Mouse (Mus musculus) cerebellum, adult (tissue): ENCODE results near the gene Slc2a9.
"Not testable (repeated sequence)": the region's sequence is repeated elsewhere in the genome, so short reads cannot be mapped to it uniquely, and the experiment has no call there.

Experiments used
- ATAC-seq: cut with Nextera tagmentation; 2 replicates; pipeline ENCODE4 v1.9.2; 2017; ENCODE audit warnings: mild to moderate bottlenecking, moderate library complexity, mixed read lengths; ENCODE audit not compliant: insufficient number of reproducible peaks, low FRiP score, low TSS enrichment

The Slc2a9 gene

DNA sequence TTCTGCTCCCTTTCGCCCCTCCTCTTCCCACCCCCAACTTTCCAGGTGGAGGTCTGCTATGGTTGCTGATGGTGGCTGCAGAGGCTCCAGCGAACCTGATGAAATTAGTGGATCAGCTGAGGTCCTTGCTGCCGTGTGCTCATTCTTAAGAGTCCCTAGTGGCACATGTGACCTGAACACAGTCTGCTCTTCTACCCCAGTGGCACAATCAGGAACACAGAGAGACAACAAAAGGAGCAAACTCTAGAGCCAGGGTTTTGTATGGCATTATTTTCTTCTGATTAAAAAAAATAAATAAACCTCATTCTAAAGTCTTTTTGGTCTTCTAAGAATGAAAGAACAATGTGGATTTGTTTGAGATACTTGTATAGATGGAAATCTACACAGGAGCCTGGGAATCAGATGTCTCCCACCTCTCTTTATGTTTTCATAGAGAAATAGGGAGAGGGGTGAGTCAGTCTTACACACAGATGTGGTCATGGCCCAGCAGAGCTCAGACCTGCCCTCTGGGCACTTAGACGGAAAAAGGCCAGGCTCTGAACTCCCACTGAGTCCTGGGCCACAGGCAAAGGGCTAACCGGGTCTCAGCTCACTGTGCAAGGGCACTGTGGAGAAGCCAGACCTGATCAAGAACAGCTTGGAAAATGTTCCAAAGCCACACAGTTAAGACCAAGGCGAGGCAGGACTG is 1.9 kb upstream of the Slc2a9 start:
- ATAC-seq, result no peak

DNA sequence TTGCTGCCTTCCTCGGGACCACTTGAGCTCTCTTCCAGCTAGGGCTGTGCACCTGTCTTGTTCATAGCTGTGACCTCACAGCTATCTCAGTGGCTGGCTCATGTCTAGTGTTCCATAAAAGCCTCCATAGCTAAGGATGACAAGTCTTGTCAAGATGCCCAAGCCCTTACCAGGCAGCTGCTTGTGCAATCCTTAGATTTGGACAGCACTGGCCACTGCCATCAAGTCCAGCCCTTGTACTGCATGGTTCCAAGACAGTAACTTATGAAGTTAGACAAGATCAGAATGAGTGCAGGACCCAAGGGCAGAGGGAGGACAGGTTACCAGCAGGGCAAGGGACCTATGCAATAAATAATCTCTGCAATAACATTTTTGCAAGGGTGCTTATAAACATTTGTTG is 1.2 kb upstream of the Slc2a9 start:
- no peak for ATAC-seq

DNA sequence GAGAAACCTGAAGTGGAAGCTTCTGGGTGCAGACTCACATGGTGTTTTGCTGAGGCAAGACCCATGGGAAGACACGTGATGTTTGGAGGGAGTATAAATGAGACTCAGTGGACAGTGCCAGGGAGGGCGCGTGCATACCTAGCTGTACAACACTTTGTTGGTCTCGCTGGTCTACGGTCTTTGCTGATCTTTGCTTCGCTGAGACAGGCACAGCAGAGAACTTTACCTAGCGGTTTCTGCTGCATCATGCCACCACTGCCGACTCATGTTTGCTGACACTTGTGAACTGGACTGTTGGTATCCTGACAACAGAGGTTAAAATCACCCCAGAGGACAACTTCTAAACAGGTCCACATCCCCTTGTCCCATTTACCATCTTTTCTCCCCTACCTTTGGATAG is 2.9 kb downstream of the Slc2a9 start:
- no peak for ATAC-seq

DNA sequence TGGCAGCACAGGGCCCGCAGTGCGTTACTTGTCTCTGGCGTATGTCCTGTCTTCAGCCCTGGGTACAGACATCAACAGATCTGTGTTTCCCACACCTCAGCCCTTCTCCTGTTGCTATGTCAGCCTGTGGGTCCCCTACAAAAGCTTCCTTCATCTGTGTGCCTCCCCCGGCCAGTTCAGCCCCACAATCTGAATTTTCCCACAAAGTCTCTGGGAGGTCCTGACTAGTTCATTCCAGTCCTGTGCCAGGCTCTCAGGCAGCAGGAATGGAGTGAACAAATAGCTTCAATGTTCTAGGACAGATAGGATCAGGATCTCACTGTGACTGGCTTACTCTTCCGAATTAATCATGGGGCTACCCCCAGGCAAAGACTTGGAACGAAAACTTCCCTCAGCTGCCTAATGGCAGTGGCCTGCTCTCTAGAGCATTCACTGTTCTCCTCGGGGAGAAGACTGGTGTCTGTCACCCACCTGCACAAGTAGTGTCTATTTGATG is 3.6 kb downstream of the Slc2a9 start:
- no peak for ATAC-seq

DNA sequence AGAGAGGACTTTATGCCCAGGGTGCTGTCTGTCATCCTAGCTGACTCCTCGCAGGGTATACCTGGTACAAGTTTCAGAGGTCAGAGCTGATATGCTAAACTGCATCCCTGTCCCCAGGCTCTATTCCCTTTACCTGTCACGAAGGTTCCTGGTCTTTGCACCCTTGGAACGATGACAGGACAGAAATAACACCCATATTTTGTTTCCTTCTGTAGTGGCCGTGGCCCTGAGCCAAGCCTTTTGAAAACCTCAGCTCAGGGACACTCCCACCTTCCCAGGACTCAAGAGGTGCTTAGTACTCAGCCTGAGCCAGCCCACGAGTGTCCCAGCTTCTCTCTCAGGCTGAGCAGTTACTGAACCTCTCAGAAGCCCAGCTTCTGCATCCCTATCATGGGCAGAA is 4.5 kb downstream of the Slc2a9 start:
- no peak for ATAC-seq

DNA sequence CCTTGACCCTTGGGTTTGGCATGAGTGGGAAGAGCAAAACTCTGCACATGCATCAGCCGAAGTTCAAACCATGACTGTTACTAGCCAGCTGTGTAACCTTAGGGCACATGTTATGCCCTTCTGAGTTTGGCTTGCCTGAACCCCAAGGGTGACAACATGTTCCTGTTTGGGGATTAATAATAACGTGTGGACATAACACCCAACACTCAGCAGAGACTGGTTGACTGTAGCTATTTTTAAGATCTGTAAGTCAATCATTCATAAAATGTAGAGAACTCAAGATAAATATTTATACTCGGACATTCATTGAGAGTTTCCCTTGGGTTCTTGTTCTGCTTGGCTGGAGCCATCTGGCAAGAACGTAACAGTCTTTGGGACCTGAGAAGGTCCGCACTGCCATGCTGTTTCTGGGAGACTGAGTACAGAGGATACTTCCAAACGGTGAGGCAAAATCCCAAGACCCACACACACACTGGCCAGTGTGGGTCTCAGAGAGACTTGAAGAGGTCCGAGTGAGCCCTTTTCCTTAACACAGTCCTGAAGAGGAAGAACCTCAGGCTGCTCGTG is 6.4 kb downstream of the Slc2a9 start:
- no peak for ATAC-seq

DNA sequence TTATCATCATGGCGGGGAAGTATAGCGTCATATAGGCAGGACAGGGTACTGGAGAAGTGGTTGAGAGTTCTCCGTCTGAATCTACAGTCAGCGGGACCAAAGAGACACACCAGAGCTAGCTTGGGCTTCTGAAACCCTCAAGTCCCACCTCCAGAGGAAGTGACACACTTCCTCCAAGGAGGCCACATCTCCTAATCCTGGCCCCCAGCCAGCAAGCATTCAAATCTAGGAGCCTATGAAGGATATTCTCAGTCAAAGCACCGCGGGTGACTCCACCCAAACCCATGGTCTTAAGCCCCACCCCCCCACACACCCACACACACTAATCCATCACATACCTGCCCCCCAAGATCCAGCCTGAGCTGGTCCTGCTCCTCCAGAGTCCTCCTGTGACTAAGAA is 9.1 kb downstream of the Slc2a9 start:
- no peak for ATAC-seq

DNA sequence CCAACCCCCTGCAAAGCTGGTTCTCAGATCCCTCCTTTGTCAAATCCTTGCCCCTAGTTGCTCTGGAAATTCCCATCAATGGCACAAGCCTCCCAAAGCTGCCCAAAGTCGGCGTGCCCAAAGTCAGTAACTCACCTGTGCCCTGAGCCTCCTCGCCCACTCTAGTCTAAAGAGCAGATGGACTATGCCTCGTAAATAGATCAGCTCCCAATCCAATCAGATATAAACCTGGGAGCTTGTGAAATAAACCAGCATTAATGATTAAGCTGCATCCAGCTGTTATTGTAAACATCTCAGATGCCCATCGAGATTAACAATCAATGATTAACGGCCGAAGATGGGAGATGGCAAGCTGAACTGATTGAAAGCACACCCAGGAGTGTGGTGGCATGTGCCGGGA is 11.2 kb downstream of the Slc2a9 start:
- no peak for ATAC-seq

DNA sequence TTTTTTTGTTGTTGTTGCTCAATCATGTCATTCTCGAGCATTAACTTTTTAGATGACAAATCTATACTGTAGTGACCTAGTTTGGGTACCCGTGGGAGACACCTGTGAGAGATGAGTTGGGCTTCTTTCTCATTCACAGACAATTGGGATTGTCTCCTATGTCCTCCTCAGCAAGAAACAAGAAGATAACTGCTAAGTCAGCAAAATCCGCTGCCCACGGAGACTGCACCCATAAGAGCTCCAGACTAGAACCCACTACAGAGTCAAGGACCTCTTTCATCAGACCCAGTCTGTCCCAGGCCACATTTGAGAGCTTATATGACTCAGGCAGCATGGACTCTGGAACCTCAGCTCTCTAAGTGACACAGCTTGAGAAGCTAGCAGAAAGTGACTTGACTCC is 13.2 kb downstream of the Slc2a9 start:
- no peak for ATAC-seq

DNA sequence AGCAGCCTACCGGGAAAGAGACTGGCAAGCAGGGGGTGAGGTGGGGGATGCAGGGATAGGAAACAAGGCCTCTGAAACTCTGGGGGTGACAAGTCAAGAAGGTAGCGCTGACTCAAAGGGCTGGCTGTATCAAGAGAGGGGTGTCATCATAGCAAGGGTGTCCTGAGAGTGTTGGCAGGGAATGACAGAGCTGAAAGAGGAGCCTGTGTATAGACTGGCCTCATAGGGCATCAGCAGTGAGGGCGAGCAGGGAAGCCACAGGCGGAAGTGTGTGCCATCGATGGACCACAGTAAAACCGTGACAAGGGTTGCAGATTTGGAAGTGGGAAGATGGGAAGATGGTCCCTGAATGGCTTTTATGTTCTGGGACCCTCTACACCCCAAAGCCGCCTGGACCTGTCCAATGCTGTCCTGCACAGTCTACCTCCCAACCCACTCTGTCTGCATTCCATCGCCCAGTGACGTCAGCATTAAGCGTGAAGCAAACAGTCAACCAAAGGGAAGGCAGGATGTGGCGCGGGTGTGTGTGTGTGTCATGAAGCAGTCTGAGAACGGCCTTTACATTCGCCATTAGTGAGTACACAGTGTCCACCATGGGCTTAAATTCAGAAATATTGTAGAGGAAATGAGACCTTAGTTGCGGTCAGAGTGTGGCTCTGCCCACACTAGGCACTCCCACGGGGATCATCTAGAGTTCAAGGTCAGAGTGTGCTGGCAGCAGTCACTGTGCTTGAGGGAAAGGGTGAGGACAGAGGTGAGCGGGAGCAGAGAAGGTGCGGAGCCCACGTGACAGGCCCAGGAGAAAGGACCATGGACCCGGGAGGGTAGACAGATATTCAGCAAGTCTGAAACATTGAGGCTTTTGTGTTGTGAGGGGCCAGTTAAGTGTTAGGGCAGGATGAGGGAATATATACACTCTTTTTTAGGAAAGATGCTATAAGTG is 14.0 kb downstream of the Slc2a9 start:
- no peak for ATAC-seq

DNA sequence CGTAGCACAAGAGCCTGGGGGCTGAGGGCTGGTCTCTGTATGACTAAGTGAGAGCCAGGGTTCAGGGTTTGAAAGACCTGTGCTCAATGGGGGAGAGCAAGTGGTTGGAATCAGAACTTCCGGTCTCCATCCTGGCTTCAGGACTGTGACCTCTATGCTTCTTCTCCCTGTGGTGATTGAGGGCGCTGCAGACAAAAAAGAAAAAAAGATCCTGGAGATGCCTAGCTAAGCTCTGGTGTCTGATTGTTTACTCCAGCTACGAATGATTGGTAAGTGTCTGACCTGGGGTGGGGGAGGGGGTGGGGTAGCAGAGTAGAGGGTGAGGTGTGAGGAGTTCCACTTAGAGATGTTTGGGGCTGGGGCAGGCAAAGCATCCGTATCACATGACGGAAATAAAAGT is 14.9 kb downstream of the Slc2a9 start:
- no peak for ATAC-seq

DNA sequence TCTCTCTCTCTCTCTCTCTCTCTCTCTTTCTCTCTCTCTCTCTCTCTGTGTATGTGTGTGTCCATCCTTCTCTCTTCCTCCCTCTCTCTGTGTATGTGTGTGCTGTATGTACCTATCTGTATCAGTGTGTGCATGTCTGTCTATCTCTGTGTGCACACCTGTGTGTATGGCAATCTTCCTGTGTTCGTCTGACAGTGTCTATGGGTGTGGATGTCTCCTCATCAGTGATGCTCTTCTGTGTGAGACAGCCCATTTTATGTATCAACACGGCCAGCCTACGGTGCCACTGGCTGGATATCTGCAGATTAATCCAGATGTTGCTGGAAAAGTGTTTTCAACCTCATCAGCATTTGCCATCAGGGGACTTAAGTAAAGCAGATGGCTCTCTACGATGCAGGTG is 15.7 kb downstream of the Slc2a9 start:
- ATAC-seq, result no peak

DNA sequence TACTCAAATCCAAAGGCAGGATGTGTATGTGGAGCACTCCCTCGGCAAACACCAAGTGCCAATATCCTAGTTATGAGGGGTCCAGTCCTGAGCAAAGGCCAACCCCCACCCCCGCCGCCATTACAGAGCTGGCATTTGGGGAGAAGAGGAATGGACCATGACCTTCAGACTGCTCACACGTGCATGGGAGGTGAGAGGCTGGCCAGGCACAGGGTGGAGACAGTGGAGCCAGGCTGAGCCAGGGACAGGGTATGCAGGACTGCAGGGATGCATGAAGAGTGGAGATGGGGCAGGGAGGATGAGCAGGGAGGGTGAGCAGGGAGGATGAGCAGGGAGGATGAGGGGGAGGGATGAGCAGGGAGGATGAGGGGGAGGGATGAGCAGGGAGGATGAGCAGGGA is 17.0 kb downstream of the Slc2a9 start:
- no peak for ATAC-seq

DNA sequence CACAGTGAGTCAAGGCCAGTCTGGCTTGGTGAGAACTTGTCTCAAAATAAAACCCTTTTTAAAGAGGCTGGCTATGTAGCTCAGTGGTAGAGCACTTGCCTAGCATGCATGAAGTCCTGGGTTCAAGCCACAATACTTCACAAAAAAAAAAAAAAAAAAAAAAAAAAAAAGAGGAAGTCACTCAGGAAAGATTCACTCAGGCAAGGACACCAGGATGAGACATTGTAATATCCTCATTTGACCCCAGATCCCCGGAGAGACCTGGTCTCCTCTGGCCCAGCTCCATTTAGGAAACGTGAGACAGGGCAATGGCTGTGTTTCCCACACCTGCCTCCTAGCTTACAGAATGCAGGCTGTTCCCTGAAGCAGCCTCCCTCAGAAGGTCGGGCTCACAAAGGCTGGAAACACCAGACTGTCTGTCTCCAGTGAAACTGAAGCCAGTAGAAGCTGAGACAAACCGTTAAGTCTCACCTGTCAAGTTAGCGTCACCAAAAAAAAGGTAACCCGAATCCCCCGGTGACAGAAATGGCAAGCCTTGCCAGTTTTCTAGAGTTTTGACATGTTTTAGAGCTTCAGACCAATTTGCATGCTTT is 19.3 kb downstream of the Slc2a9 start:
- ATAC-seq, result no peak

DNA sequence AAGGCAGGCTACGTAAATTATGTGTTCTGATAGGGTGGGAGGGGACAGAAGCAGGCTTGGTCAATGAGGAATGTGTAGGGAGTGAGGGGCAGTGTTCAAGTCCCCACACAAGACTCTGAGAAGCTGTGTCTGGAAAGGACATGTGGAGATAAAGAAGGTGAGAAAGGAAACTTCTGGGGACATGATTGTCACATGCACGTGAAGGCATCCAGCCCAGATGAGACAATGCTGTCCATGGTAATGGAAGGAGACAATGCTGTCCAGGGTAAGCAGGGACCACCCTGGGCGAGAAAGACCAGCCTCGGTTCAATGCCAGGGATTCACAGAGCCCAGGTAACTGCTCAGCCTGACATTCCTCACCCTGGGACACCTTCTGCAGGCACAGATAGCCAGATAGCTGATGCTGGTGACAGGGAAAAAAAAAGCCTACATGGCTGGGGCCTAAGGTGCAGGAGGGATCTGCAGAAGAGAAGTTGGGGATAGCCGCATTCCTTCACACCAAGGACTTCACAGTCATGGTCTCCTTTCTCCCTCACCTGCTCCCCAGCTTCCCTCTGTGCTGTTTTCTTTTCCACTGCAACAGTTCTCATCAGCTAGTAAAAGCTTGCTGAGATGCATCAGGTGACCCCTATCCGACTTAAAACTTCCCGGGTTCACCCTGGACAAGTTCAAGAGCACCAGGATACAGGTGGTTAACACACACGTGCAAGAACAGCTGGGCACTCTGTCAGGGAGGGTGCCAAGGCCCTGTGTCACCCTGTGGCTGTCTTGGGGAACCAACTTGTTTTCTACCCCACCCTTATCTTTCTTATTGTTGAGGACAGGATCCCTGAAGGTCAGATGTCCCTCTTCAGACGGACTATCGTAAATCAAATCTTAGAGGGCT is 21.9 kb downstream of the Slc2a9 start:
- ATAC-seq, result no peak

DNA sequence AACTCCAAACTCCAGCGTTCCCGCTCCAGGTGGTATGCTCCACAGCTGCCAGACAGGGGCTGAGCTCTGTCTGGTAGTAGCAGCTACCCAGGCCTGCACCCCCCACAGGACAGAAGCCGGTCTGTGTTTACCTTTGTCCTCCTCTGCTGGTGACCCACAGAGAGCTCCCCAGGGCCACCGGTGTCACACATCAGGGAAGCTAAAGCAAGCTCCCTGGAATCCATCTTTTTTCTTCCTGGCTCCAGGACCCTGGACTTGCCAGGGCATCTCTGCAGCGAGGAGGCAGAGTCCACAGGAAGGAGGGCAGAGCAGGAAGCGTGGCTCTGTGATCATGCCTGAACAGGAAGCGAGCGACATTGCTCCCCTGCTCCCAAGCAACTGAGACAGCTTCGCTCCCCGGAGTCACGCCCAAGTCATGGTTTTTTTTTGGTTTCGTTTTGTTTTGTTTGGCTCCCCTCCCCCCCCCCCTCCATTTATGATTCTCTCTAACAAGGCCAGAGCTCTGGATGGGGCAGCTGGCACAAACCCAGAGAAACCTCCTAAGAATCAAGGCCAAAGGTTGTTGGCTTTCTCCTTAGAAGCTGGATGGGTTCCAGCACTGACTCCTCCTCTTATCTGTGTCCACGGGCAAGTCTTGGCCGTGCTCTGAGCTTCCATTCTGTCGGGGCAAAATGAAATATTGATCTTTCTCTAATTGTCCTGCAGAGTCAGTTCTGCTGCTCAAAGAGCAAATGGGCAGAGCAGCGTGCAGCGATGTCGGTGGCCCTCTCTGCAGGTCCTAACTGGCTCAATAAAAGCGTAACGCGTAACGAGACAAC is 22.8 kb downstream of the Slc2a9 start:
- peak; percentile 42; the same call in 1 of the 2 replicates for ATAC-seq

DNA sequence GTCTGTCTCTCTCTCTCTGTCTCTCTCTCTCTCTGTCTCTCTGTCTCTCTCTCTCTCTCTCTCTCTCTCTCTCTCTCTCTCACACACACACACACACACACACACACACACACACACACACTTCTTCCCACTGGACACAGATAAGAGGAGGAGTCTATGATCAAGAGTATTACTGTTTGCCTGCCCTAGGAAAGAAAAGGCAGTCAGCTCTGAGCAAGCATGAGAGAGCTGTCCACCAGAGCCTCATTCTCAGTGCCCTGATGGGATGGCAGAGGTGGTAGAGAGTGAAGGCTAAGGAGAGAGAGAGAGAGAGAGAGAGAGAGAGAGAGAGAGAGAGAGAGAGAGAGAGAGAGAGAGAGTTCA is 23.4 kb downstream of the Slc2a9 start:
- ATAC-seq, result not testable (repeated sequence)

DNA sequence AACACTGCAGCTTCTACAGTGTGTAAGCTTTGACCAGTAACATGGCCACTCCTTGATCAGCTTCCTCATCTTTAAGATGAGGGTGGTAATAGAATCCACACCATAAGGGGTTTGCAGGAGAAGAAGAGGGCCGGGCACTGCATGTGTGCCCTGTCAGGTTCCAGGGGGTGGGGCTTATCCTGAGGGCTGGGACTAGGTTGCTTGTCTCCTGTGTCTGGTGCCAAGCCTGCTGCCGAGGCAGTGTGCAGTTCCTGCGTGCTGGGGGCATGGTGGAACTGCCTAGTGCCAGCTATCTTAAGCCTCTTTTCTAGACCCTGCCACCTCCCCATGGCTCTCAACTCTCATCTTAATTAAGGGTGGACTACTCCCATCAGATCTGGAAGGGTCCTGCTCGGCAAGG is 23.9 kb downstream of the Slc2a9 start:
- ATAC-seq, result peak; percentile 52; the same call in 1 of the 2 replicates
